Mouse (Mus musculus): ENCODE data around the gene Asb16.

The Asb16 gene

GRCm38 (mm10) chr11:102268520-102269244 is at the start of gene Asb16:
Asb16 (plus strand) TSS chr11:102268743.
- DNase-seq (ENCODE audit: low spot score in 2 of 2) = no peak

DNA sequence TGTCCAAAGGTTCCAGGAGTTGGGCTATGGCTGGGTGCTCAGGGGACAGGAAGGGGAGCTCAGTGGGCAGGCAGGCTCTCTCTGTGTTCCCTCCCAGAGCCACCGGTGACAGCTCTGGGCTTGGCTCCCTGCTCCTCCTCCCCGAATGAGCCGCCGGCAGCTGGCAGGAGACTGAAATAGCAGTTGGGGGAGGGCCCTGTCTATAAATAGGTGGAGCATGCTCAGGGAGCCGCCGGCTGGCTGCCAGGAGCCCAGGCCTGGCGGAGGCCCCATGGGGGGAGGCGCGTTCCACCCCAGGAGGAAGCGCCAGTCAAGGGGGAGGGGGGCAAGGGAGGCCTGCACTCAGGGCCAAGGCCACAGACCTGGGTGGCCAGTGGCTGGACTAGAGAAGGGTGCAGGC is 49.8 kb upstream of the Asb16 start:
- peak; percentile 83 to 86 for DNase-seq (ENCODE audit: low spot score in 2 of 2)

DNA sequence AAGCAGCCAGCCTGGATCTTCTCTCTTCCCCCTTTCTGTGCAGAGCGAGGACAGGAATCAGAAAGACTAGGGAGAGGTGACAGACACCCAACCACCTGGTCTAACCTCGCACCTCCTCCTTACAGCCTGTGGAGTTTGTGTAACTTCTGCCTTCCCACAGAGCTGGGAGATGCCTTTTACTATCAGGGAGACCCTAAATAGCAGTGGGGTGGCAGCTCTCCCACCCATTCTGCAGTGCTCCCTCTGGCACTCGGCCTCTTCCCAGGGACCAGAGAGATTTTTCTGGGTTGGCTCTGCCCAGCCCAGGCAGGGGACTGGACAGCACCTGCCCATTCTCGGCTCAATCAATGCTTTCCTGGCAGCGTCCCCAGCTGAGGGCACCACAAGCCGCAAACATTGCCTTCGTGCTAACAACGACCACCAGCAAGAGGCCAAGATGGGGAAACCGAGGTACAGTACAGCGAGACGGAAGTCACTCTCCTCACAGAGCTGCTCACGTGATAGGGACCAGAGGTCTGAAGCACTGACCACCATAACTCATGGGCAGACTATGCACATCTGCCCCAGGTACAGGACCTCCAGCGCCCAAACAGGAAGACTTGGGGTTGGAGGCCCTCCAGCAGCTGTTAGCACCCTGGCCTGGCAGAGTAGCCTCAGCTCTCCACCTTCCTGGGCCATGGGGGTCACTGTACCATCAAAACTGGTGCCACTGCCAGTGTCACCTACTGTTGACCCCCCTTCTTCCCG is 49.1 kb upstream of the Asb16 start:
- DNase-seq (ENCODE audit: low spot score in 2 of 2) = no peak

GRCm38 (mm10) chr11:102219994-102220346 is 48.6 kb upstream of the Asb16 start:
- no peak for DNase-seq (ENCODE audit: low spot score in 2 of 2)

DNA sequence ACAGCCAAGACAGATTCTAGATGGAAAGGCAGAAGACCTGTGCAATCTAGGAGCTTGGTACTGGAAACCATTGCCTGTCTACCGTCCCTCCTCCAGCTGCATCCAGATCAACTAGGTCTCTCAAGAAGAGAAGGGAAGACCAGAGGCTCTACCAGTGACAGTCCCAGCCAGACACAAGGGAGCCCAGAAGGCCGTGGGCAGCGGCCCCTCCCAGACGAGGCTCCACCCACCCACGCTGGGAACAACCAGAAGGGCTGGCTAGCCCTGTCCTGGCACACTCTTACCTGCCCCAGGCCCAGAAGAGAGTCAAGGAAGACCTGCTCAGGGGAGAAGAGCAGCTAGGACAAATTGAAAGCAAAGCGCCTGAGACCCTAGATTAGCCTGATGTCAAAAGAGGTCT is 48.1 kb upstream of the Asb16 start:
- no peak for DNase-seq (ENCODE audit: low spot score in 2 of 2)

DNA sequence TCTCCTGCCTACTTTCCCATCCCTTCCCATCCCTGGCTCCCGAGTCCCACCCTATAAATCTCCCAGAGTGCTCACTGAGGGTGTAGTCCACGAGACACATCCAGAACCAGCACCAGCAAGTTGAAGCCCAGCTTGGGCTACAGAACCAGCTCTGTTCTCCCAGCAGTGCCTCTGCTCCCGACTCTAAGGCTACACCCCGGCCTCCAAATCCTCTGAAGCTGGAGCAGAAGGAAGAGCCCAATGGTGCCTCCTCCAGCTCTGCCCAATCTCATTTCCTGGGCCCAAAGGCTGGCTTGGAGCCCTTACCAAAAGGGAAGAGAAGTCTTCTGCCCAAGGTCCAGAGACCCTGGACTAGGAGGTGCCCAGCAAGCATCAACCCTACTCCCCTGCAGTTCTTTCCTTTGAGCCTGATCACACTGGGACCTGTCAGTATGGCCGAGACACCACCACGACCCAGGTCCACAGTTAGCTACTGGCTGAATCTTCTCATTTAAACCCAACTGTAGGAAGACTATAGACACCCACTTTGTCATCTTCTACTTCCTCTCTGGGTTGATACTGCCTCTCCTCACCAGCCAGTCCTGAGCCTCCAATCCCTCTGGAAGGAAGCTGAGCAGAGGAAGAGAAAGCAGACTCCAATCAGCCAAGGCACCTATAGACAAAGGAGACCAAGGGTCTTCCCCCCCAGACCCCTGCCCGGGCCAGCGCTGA is 47.1 kb upstream of the Asb16 start:
- DNase-seq (ENCODE audit: low spot score in 2 of 2) = no peak

DNA sequence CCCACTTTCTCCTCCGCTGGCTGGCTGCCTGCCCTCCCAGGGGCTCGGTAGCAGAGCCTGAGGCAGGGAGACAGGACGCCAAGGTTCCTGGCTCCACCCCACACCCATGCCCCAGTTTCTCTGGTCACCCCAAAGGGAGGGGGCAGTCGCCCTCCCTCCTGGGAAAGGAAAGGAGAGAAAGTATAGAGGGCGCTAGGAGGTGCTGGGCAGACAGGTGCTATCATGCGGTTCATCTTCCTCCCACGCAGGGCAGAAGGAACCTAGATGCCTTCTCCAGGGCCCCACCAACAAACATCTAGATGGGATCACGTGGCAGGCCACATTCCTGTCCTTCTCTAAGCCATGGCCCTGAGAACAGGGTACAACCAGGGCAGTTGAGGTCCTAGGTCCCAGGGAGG is 46.6 kb upstream of the Asb16 start:
- DNase-seq (ENCODE audit: low spot score in 2 of 2) = no peak

DNA sequence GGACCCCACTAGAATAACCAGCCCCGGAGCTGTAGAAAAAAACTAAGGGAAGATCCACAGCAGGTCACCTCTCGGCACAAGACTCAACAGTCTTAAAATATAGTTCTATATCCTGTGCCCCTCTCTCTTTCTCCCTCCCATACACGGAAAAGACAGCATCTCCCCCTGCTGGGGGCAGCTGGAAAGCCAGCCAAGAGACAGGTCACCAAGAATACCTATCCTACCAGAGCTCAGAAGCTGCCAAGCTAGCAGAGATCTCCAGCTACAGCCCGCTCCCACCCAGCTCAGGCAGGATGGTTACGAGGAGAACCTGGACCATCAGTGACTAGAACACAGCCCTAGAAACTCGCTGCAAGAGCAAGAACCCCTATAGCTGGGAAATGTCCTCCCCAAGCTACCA is 45.4 kb upstream of the Asb16 start:
- DNase-seq (ENCODE audit: low spot score in 2 of 2) = peak; percentile 77 to 88

- no peak for DNase-seq (ENCODE audit: low spot score in 2 of 2)
Measured at GRCm38 (mm10) chr11:102224686-102225085, 43.9 kb upstream of the Asb16 start.

DNA sequence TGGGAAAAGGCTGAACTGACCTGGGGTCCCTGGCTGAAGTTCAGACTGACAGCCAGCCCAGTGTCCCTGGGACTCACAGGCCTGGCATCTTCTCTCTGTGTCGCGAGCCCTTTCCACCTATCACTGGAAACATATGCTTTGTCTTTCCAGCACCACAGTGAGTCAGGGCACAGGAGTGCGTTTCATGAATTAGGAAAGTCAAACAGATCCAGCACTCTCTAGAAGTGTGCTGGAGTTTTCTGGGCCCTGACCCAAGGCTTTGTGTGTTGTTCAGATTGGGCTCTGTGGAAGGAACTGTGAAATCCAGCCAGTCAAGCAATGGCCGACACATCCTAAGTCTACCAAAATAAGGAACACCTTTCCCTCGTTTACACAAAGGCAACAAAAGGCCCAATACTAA is 43.3 kb upstream of the Asb16 start:
- DNase-seq (ENCODE audit: low spot score in 2 of 2) = no peak

- no peak for DNase-seq (ENCODE audit: low spot score in 2 of 2)
Measured at GRCm38 (mm10) chr11:102226067-102226978, 42.2 kb upstream of the Asb16 start.

DNA sequence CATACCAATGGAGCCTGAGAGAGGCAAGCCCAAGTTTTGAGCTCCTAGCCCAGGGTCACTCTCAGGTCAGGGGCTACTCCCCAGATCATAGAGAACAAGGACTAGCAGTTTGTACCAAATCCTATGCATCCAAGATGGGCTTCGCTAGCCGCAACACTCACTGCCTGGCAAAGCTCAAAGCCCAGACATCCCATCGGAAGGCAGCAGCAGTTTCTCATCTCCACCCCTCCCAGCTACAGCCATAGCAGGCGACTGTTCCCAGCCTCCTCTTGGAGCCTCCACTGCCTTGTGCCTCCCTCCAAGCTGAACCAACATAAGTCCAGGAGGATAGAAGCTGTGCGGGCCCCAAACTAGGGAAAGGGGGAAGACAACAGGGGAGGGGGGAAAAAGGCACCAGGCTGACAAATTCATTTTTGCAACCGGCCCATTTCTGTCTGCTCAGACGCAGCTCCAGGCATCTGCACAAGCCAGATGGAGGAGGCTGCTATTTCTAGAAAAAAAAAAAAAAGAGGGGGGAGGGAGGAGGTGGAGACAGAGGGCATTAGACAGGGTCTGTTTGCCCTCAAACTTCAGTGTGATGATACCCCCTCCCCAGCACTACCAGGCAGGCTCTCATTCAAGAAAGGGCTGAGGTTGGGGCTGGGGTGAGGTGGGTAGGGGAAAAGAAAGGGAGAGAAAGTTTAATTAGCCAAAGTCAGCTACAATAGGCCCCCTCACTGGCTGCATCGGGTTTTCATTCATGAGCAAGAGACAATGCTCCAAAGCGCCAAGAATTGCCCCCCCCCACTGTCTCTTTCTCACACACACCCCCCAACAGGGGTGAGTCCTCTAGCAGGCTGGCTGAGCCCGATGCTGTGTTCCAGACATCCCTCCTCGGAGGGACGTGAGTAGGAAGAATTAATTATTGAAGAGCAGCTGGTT is 41.0 kb upstream of the Asb16 start:
- no peak for DNase-seq (ENCODE audit: low spot score in 2 of 2)

- no peak for DNase-seq (ENCODE audit: low spot score in 2 of 2)
Measured at GRCm38 (mm10) chr11:102228191-102228545, 40.4 kb upstream of the Asb16 start.

DNA sequence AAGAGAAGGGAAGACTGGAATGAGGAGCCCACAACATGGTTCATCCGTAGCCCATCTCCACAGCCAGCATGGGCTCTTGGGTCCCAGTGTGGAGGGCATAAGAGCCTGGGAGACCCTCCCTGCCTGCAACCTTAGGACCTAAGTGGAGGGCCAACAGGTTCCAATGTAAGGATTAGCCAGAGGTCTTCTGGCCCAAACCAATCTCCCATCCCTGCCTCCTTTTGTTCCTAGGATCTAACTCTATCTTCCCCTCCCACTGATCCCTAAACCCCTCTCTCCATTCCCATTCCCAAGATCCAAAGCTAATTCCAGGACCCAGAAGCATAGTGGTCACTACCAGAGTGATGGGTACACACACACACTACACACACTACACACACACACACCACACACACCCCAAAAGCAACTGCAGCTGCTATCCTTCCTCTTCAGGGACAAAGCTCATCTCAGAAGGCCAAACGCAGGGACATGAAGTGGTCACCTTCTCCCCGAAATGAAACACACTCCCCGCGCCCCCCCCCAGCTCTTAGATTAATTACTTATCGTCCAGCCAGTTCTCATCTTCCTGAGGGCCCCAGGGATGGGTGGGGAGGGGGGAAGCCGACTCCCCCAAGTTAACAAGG is 39.8 kb upstream of the Asb16 start:
- DNase-seq (ENCODE audit: low spot score in 2 of 2) = no peak

GRCm38 (mm10) chr11:102229331-102229953 is 39.1 kb upstream of the Asb16 start:
- DNase-seq (ENCODE audit: low spot score in 2 of 2) = peak; percentile 30 to 33

DNA sequence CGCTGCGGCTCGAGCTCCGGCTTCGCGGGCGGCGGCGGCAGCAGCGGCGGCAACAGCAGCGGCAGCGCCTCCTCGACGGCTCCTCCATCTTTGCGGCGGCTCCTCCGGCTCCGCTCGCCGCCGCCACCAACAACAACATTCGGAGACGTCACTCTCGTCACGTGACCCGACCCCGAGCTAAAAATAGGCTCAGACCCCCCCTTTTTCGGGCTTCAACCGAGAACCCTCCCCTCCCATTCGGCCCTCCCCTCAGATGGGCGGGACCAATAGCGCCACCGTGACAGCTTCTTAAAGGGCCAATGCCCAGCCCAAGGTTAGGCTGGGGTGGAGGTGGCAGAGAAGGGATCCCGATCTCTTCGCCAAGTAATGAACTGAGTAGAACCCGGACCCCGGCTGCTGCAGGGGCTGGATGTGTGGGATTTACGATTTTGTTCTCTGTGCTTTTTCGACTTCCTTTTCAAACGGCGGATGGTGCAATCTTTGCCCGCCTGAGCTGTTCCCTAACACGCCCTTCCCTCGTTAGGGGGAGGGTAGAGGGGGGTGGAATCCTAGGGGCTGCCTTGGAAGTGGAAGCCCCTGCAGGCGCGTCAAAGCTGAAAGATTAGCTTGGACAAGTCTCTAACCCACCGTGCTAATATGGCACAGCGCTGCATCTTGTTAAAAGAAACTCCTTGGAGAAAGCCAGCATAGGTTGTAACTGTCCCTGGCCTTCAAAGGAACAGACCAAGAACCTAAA is 38.4 kb upstream of the Asb16 start, which contains the start of gene Hdac5:
Gene Hdac5 (minus strand): TSS at position 161 of the 736 bp plus-strand sequence.
- DNase-seq (ENCODE audit: low spot score in 2 of 2) = peak; percentile 96 to 97

GRCm38 (mm10) chr11:102236022-102236421 is 32.5 kb upstream of the Asb16 start:
- no peak for DNase-seq (ENCODE audit: low spot score in 2 of 2)

- no peak for DNase-seq (ENCODE audit: low spot score in 2 of 2)
Measured at GRCm38 (mm10) chr11:102240636-102241035, 27.9 kb upstream of the Asb16 start.

- no peak for DNase-seq (ENCODE audit: low spot score in 2 of 2)
Measured at GRCm38 (mm10) chr11:102241246-102241645, 27.3 kb upstream of the Asb16 start.
